In the genomic region with DNA sequence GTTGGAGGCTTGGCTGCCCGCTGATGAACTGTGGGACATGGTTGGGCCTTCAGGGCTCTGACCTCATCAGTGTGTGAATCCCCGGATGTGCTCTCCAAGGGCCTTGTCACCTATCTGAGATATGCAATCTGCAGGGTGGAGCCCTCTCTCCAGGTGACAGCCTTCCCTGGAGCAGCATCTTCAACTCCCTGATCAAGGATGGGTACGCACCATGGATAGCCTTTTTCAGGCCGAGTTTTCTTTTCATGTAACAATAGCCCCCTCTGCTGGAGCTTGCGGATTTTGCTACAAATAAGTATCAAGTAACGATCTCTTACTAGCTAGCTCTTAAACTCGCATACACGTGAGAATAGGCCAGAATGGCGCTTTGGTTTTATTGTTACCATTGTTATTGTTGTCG, we compare ENCODE assay signal across 9 mouse cellular contexts. TPM values are rescaled to one million over a fixed set of nuclear protein-coding genes. Genes with fewer than 3 reads are reported as not detected.
DNase-seq lines count a peak whose midpoint lies in the region; ATAC-seq and TF ChIP-seq lines count a peak whose summit lies in the region.
"Had no signal": no experiment of that assay in that cellular context is flagged by ENCODE, and none has a peak within 500 bp of the region (broad histone marks: within the 10 kb centered on the region; RNA-seq: fewer than 3 reads in every experiment).

No protein-coding gene starts in this region.

- no peaks in the 10 kb centered on the region for H3K36me3 ChIP-seq in E14TG2a.4 (ENCODE audit: insufficient read depth, low read length)
- no peaks in the 10 kb centered on the region for H3K36me3 ChIP-seq in forebrain, postnatal 0 days (ENCODE audit: insufficient read depth)
- no peaks in the 10 kb centered on the region for H3K36me3 ChIP-seq in kidney, embryonic 14.5 days (ENCODE audit: control insufficient read depth, insufficient read depth, low read length)
- H3K36me3 ChIP-seq in limb, embryonic 13.5 days, result no peaks in the 10 kb centered on the region
- H3K36me3 ChIP-seq: limb, embryonic 12.5 days had no signal

- WGBS in forebrain, postnatal 0 days, result 24% methylated on average over 10 of the region's 10 CpGs
- 19% methylated on average over 10 of the region's 10 CpGs for WGBS in kidney, embryonic 14.5 days
- 21% methylated on average over 10 of the region's 10 CpGs for WGBS in limb, embryonic 13.5 days

- peak; percentile 70 for TF ChIP-seq CTCF in E14TG2a.4 (conservative IDR thresholded peaks at IDR 0.05; ENCODE audit: low read length)
- TF ChIP-seq CTCF in forebrain, postnatal 0 days (IDR thresholded peaks at IDR 0.05; ENCODE audit: low read depth), result peak; percentile 82

- no peak overlapping the region for H3K4me2 ChIP-seq in forebrain, postnatal 0 days (ENCODE audit: low read depth)
- H3K4me2 ChIP-seq in kidney, embryonic 14.5 days (replicated peaks; ENCODE audit: low read depth, low read length), result no peak overlapping the region
- no peak overlapping the region for H3K4me2 ChIP-seq in limb, embryonic 13.5 days (replicated peaks)
- H3K4me2 ChIP-seq: limb, embryonic 12.5 days had no signal

- ATAC-seq in forebrain, postnatal 0 days, result peak; percentile 54
- ATAC-seq in kidney, embryonic 14.5 days (ENCODE audit: low FRiP score, low TSS enrichment), result peak; percentile 16; the same call in 1 of the 2 replicates
- ATAC-seq in limb, embryonic 13.5 days (ENCODE audit: low FRiP score, low read depth), result peak; percentile 11; the same call in 1 of the 2 replicates
- no peak for ATAC-seq in erythroblast, adult 5-6 weeks (replicated peaks; ENCODE audit: low FRiP score, poor library complexity, severe bottlenecking)

- H3K9ac ChIP-seq in forebrain, postnatal 0 days, result no peak overlapping the region
- H3K9ac ChIP-seq in kidney, embryonic 14.5 days (ENCODE audit: low read depth, low read length), result no peak overlapping the region
- H3K9ac ChIP-seq in limb, embryonic 13.5 days, result no peak overlapping the region
- H3K9ac ChIP-seq: limb, embryonic 12.5 days had no signal

- no peaks in the 10 kb centered on the region for H3K9me3 ChIP-seq in E14TG2a.4 (ENCODE audit: low read length)
- H3K9me3 ChIP-seq in forebrain, postnatal 0 days (ENCODE audit: low read length), result no peaks in the 10 kb centered on the region
- H3K9me3 ChIP-seq in kidney, embryonic 14.5 days (ENCODE audit: control insufficient read depth, low read length), result no peaks in the 10 kb centered on the region
- no peaks in the 10 kb centered on the region for H3K9me3 ChIP-seq in limb, embryonic 13.5 days

- H3K4me3 ChIP-seq in E14TG2a.4 (replicated peaks; ENCODE audit: low read length), result no peak overlapping the region
- no peak overlapping the region for H3K4me3 ChIP-seq in forebrain, postnatal 0 days (ENCODE audit: low read depth, low read length)
- H3K4me3 ChIP-seq in kidney, embryonic 14.5 days (ENCODE audit: low read length), result no peak overlapping the region
- no peak overlapping the region for H3K4me3 ChIP-seq in limb, embryonic 13.5 days
- H3K4me3 ChIP-seq: limb, embryonic 12.5 days had no signal

- H3K27me3 ChIP-seq in E14TG2a.4 (ENCODE audit: insufficient read depth, low read length), result peaks cover 29% of the 10 kb centered on the region
- no peaks in the 10 kb centered on the region for H3K27me3 ChIP-seq in forebrain, postnatal 0 days (ENCODE audit: insufficient read depth, low read length)
- H3K27me3 ChIP-seq in kidney, embryonic 14.5 days (ENCODE audit: control insufficient read depth, insufficient read depth, low read length), result no peaks in the 10 kb centered on the region
- peaks cover 34% of the 10 kb centered on the region for H3K27me3 ChIP-seq in limb, embryonic 13.5 days

- H3K4me1 ChIP-seq in E14TG2a.4 (replicated peaks; ENCODE audit: low read depth, low read length), result 0 out of 2 replicates have a peak, but pooled peaks cover 3% of the 10 kb centered on the region
- H3K4me1 ChIP-seq in forebrain, postnatal 0 days (ENCODE audit: insufficient read depth), result no peaks in the 10 kb centered on the region
- H3K4me1 ChIP-seq in kidney, embryonic 14.5 days (ENCODE audit: control insufficient read depth, insufficient read depth, low read length), result no peaks in the 10 kb centered on the region
- H3K4me1 ChIP-seq in limb, embryonic 13.5 days, result no peaks in the 10 kb centered on the region
- H3K4me1 ChIP-seq: limb, embryonic 12.5 days had no signal

- H3K27ac ChIP-seq in forebrain, postnatal 0 days (ENCODE audit: low read depth, low read length), result no peak overlapping the region
- H3K27ac ChIP-seq in kidney, embryonic 14.5 days (ENCODE audit: low read depth, low read length), result no peak overlapping the region
- H3K27ac ChIP-seq in limb, embryonic 13.5 days, result no peak overlapping the region
- H3K27ac ChIP-seq: limb, embryonic 12.5 days had no signal

- peak; percentile 71 for DNase-seq in CD4-positive helper T cell, adult 2 months (ENCODE audit: low read depth, low spot score)
- peak; percentile 51 for DNase-seq in c-Kit-positive CD71-positive TER-119-positive erythroid progenitor cells, embryonic 14.5 days (ENCODE audit: low spot score)
- peak; percentile 94 for DNase-seq in forebrain, postnatal 0 days
- peak; percentile 62 for DNase-seq in retina, postnatal 7 days (ENCODE audit: low read depth, low spot score)

RNA-seq across cellular contexts. Expression of gene Mlycd, which starts 10.2 kb away (rescaled TPM):
- 27.6 and 27.9 TPM in 2 replicates for total RNA-seq in forebrain, postnatal 0 days (2014; rRNA removed)
- 20.3 and 21.3 TPM in 2 replicates for polyA plus RNA-seq in forebrain, postnatal 0 days (2015; fragmentation: Nextera tagmentation; extraction: Ambion mirVana)
- polyA plus RNA-seq in kidney, embryonic 14.5 days (2014; fragmentation: Nextera tagmentation; extraction: Ambion mirVana), result 10.8 and 12.1 TPM in 2 replicates
- 9.6 and 11.4 TPM in 2 replicates for polyA plus RNA-seq in limb, embryonic 13.5 days (2015; fragmentation: Nextera tagmentation; extraction: Ambion mirVana)
- total RNA-seq in erythroblast, adult 5-6 weeks (2015; ENCODE audit: low replicate concordance), result 2.7 TPM in 1 of 2 replicates, not detected in the other
- total RNA-seq in erythroblast, adult 5-6 weeks (2017; ENCODE audit: low replicate concordance), result 1.3 and 1.8 TPM in 2 replicates

RNA-seq across cellular contexts. Expression of gene Hsbp1, which starts 40.2 kb away (rescaled TPM):
- 390 and 481 TPM in 2 replicates for total RNA-seq in forebrain, postnatal 0 days (2014; rRNA removed)
- polyA plus RNA-seq in forebrain, postnatal 0 days (2015; fragmentation: Nextera tagmentation; extraction: Ambion mirVana), result 972 and 1,071 TPM in 2 replicates
- polyA plus RNA-seq in kidney, embryonic 14.5 days (2014; fragmentation: Nextera tagmentation; extraction: Ambion mirVana), result 305 and 387 TPM in 2 replicates
- polyA plus RNA-seq in limb, embryonic 13.5 days (2015; fragmentation: Nextera tagmentation; extraction: Ambion mirVana), result 344 and 356 TPM in 2 replicates
- 28.6 and 34.9 TPM in 2 replicates for total RNA-seq in erythroblast, adult 5-6 weeks (2015; ENCODE audit: low replicate concordance)
- 23.7 and 25.0 TPM in 2 replicates for total RNA-seq in erythroblast, adult 5-6 weeks (2017; ENCODE audit: low replicate concordance)

RNA-seq across cellular contexts. Expression of gene Osgin1, which starts 49.4 kb away (rescaled TPM):
- total RNA-seq in forebrain, postnatal 0 days (2014; rRNA removed), result not detected in 2 replicates
- 0.12 and 0.19 TPM in 2 replicates for polyA plus RNA-seq in forebrain, postnatal 0 days (2015; fragmentation: Nextera tagmentation; extraction: Ambion mirVana)
- 0.71 and 1.2 TPM in 2 replicates for polyA plus RNA-seq in kidney, embryonic 14.5 days (2014; fragmentation: Nextera tagmentation; extraction: Ambion mirVana)
- polyA plus RNA-seq in limb, embryonic 13.5 days (2015; fragmentation: Nextera tagmentation; extraction: Ambion mirVana), result 0.73 and 0.76 TPM in 2 replicates
- 1.7 TPM in 2 replicates for total RNA-seq in erythroblast, adult 5-6 weeks (2015; ENCODE audit: low replicate concordance)
- total RNA-seq in erythroblast, adult 5-6 weeks (2017; ENCODE audit: low replicate concordance), result 0.70 and 0.94 TPM in 2 replicates
